Mouse (Mus musculus) forebrain, embryonic 15.5 days (tissue): Measurements from ENCODE around the gene Efcab6. TPM values are rescaled to one million over a fixed set of nuclear protein-coding genes. Genes with fewer than 3 reads are reported as not detected.

ENCODE experiments used
- ATAC-seq: fragments of 200-750 bp; cut with Nextera tagmentation; replicated peaks from 2 replicates; pipeline ENCODE4 v1.8.0; 2017; ENCODE audit warnings: mild to moderate bottlenecking, moderate TSS enrichment, moderate library complexity
- H3K27ac ChIP-seq: fragments of 300-500 bp; sonication (generic); replicated peaks from 2 replicates; pipeline ENCODE4 v1.5.1; 2015; ENCODE audit warnings: mild to moderate bottlenecking, inconsistent platforms
- H3K27me3 ChIP-seq: fragments of 300-500 bp; sonication (generic); 2 replicates; pipeline ENCODE4 v1.6.1; 2015; ENCODE audit warnings: inconsistent platforms
- H3K36me3 ChIP-seq: fragments of 300-500 bp; sonication (generic); 2 replicates; pipeline ENCODE4 v1.6.1; 2015; ENCODE audit warnings: mild to moderate bottlenecking, inconsistent platforms
- H3K4me1 ChIP-seq: fragments of 300-500 bp; sonication (generic); 2 replicates; pipeline ENCODE4 v1.6.1; 2015; ENCODE audit warnings: inconsistent platforms
- H3K4me2 ChIP-seq: fragments of 300-500 bp; sonication (generic); replicated peaks from 2 replicates; pipeline ENCODE4 v1.6.1; 2015; ENCODE audit warnings: mild to moderate bottlenecking, inconsistent platforms
- H3K4me3 ChIP-seq: fragments of 300-500 bp; sonication (generic); 2 replicates; pipeline ENCODE4 v1.5.1; 2015; ENCODE audit warnings: mild to moderate bottlenecking, inconsistent platforms
- H3K9ac ChIP-seq: fragments of 300-500 bp; sonication (generic); replicated peaks from 2 replicates; pipeline ENCODE4 v1.6.1; 2015; ENCODE audit warnings: mild to moderate bottlenecking, inconsistent platforms
- H3K9me3 ChIP-seq: fragments of 300-500 bp; sonication (generic); 2 replicates; pipeline ENCODE4 v1.6.1; 2016; ENCODE audit warnings: inconsistent platforms
- WGBS: fragments of 180-500 bp; shearing (Covaris S2); methylation state at CpG from one replicate; pipeline ENCODE4 v1.1.7; 2015; ENCODE audit warnings: mixed read lengths; 5-methylcytosine and 5-hydroxymethylcytosine counted together
- polyA plus RNA-seq: library from polyadenylated mRNA; unstranded; fragments of >200 nt; fragmentation: Nextera tagmentation; extraction: Ambion mirVana; gene quantifications from 2 replicates; pipeline ENCODE4 v1.2.1, GENCODE M21; 2015

The Efcab6 gene
- polyA plus RNA-seq, 1 experiment from 2014 or later, result 4.3 TPM

DNA sequence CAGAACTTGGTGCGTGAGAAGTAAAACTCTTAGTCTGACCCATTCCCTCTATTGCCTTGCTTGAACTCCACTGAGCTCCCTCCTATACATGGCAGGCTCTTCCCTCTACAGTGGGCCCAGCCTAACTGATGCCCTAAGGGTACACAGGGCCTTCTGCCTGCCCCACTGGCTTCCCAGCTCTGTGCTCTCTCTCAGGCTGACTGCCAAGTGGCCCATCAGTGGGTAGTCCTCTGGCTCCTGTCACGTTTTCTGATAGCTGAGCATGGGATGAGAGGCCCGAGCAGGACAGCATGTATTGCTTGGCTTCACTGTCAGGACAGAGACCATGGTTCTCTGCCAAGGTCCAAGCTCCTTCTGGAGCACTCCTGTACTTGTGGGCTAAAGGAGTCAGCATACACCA lies 106.8 kb downstream of the Efcab6 start:
- H3K27me3 ChIP-seq, result no peaks in the 10 kb centered on the region
- 60% methylated on average over 3 of the region's 3 CpGs for WGBS
- H3K9ac ChIP-seq, result no peak overlapping the region
- H3K4me1 ChIP-seq, result peaks cover 25% of the 10 kb centered on the region
- no peak overlapping the region for H3K27ac ChIP-seq
- H3K4me2 ChIP-seq, result no peak overlapping the region
- H3K9me3 ChIP-seq, result no peaks in the 10 kb centered on the region
- ATAC-seq, result no peak
- no peak overlapping the region for H3K4me3 ChIP-seq
- H3K36me3 ChIP-seq, result no peaks in the 10 kb centered on the region

DNA sequence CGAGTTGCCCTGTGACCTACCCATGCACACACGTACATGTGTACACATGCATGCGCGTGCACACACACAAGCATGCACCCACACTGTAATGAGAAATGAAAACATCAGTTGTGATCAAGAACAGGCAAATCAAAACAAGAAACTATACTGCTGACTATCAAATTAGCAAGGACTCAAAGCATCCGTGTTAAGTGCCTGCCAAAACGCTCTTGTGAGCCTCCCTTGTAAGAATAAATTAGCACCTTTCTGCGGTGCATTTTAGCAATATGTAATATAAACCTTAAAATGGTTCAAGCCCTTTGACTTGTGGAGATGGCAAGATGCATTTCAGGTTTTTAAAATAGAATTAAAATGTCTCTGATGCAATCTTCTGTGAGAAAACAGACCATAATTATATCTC lies 108.2 kb downstream of the Efcab6 start:
- no peak overlapping the region for H3K4me2 ChIP-seq
- ATAC-seq, result no peak
- H3K36me3 ChIP-seq, result no peaks in the 10 kb centered on the region
- 63% methylated on average over 7 of the region's 7 CpGs for WGBS
- no peak overlapping the region for H3K4me3 ChIP-seq
- H3K9ac ChIP-seq, result no peak overlapping the region
- peaks cover 20% of the 10 kb centered on the region; the same call in 1 of the 2 replicates for H3K4me1 ChIP-seq
- no peaks in the 10 kb centered on the region for H3K9me3 ChIP-seq
- peak overlapping the region; percentile 35; the same call in 1 of the 2 replicates for H3K27ac ChIP-seq
- no peaks in the 10 kb centered on the region for H3K27me3 ChIP-seq

DNA sequence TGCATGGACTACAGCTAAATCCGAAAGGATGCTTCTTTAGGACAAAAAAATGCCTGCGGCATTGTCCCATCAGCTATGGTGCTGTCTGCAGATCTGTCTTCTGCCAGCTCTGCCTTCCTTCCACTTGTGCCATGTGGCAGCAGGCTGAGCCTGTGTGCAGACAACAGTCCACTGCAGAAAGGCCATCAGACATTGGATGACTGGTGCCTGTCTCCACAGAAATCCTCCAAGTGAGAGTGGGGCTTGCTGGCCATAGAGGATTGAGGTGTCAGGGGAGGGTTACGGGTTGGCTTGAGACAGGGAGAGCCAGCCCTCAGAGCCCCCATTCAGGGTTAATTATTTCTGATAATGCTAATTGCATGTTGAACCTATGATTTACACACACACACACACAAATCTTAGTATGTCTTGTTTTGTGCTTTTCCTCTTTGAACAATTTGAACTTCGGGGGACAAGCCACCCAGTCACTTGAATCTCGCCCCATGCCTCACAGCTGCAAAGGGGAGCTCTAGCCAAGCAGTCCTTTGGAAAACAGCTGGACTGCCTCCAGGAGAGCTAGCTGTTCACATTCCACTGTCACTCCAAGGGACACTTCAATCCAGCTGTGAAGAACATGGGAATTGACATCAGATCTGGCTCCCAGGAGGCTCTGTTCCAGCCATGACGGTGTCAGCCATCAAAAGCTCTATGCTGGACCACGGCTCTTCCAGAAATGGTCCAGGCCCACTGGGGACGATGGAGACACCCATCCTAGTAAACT lies 109.1 kb downstream of the Efcab6 start:
- Histone ChIP-seq H3K36me3 (no peaks in the 10 kb centered on the region), H3K9ac (no peak overlapping the region), H3K4me1 (peaks cover 20% of the 10 kb centered on the region; the same call in 1 of the 2 replicates), H3K27ac (peak overlapping the region; percentile 35; the same call in 1 of the 2 replicates), H3K4me3 (no peak overlapping the region), H3K27me3 (no peaks in the 10 kb centered on the region), H3K9me3 (no peaks in the 10 kb centered on the region), H3K4me2 (no peak overlapping the region)
- ATAC-seq, result no peak
- 85% methylated on average over 8 of the region's 8 CpGs for WGBS

DNA sequence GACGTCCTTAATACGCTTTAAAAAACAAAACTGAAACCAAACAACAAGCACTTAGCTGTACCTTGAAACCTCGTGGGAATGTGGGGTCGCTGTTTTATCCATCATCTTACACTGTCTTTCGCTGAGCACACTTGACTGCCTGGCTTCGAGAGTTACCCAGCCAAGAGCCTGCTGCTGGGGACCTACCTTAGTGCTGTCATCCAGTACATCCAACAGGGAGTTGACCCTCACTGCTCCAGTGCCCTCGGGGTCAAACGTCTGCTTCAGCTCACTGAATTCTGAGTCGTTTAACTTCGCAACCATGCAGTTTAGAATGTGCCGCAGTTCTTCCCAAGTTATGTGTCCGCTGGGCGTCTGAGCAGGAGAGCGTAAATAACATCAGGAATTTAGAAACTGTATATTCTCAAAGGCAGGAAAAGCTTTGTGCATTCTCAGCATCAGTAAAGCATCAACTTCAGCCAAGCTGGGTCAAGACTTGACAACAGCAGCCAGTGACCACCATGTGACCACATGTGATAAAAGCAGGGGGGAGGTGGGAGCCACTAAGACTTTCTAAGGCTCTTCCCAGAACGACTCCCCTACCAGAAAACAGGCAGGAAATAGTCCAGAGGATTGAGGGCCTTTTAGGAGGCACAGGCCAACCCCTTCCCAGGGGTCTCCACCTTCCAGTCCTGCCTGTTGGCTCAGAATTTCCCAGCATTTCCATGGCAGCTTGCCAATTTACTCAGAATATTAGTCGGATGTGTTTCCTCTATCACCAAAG lies 115.3 kb downstream of the Efcab6 start:
- Histone ChIP-seq H3K27ac (no peak overlapping the region), H3K27me3 (no peaks in the 10 kb centered on the region), H3K4me2 (no peak overlapping the region), H3K36me3 (no peaks in the 10 kb centered on the region), H3K4me1 (no peaks in the 10 kb centered on the region), H3K9ac (no peak overlapping the region), H3K4me3 (no peak overlapping the region), H3K9me3 (no peaks in the 10 kb centered on the region)
- WGBS, result 64% methylated on average over 16 of the region's 16 CpGs
- no peak for ATAC-seq

DNA sequence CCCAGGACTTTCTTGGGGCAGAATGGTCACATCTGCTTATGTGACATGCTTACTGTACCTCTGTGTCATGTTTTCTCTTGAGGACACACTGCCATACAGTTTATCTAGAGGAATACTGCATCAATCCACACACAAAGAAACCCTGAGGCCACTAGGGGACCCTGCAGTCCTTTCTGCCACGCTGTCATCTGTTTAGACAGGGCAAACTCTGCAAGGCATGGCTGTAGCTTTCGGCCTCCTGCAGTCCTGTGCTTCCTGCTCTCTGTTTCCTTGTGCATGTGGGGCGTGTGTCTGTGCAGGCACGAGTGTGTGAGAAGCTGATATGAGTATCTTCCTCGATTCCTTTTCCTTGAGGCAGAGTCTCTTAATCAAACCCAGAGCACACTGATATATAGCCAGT lies 125.5 kb downstream of the Efcab6 start:
- H3K4me3 ChIP-seq, result no peak overlapping the region
- H3K27me3 ChIP-seq, result no peaks in the 10 kb centered on the region
- H3K4me2 ChIP-seq, result no peak overlapping the region
- H3K9ac ChIP-seq, result no peak overlapping the region
- no peaks in the 10 kb centered on the region for H3K9me3 ChIP-seq
- H3K27ac ChIP-seq, result no peak overlapping the region
- 56% methylated on average over 5 of the region's 5 CpGs for WGBS
- no peak for ATAC-seq
- H3K4me1 ChIP-seq, result peaks cover 7% of the 10 kb centered on the region; the same call in 1 of the 2 replicates
- H3K36me3 ChIP-seq, result no peaks in the 10 kb centered on the region

DNA sequence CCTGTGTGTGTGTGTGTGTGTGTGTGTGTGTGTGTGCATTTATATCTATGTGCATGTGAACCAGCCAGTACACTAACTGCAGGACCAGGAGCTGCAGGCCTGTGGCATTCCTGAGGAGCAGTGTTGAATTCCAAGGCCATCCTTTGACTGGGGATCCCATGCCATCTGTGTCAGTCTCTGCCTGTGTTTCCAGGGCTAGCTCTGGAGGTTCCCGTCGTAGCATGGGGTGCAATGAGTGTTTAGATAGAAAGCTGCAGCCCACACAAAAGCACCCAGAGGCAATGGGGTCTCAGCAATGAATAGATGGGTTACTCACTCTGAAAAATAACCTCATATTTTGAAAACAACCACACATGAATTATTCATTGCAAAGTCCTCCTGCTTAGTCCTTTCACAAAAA lies 126.7 kb downstream of the Efcab6 start:
- ATAC-seq, result no peak
- no peaks in the 10 kb centered on the region for H3K36me3 ChIP-seq
- H3K4me2 ChIP-seq, result no peak overlapping the region
- no peak overlapping the region for H3K9ac ChIP-seq
- H3K4me1 ChIP-seq, result peaks cover 7% of the 10 kb centered on the region; the same call in 1 of the 2 replicates
- H3K27ac ChIP-seq, result peak overlapping the region; percentile 40; the same call in 1 of the 2 replicates
- 42% methylated on average over 2 of the region's 2 CpGs for WGBS
- no peak overlapping the region for H3K4me3 ChIP-seq
- no peaks in the 10 kb centered on the region for H3K27me3 ChIP-seq
- H3K9me3 ChIP-seq, result no peaks in the 10 kb centered on the region

DNA sequence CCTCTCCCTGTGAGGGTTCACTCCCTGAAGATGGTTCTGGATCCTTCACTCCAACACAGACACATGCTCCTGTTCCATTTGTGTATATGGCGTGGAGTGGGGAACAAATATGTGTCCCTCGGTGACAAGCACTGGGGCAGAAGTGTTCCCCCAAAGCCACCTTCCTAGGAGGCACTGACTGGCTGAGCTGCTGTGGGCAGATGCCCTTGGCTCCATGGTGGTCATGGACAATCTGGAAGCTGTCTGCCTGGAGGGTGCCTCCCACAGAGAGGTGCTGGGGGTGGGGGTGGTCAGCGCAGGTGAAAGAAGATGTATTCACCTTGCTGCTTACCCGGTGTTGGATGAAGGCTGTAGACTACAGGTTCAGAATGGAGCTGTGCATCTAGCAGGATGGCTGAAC lies 128.7 kb downstream of the Efcab6 start:
- Histone ChIP-seq H3K4me1 (peaks cover 7% of the 10 kb centered on the region; the same call in 1 of the 2 replicates), H3K9ac (no peak overlapping the region), H3K4me3 (no peak overlapping the region), H3K27me3 (no peaks in the 10 kb centered on the region), H3K4me2 (no peak overlapping the region), H3K9me3 (no peaks in the 10 kb centered on the region), H3K27ac (no peak overlapping the region), H3K36me3 (no peaks in the 10 kb centered on the region)
- 94% methylated on average over 4 of the region's 4 CpGs for WGBS
- no peak for ATAC-seq

DNA sequence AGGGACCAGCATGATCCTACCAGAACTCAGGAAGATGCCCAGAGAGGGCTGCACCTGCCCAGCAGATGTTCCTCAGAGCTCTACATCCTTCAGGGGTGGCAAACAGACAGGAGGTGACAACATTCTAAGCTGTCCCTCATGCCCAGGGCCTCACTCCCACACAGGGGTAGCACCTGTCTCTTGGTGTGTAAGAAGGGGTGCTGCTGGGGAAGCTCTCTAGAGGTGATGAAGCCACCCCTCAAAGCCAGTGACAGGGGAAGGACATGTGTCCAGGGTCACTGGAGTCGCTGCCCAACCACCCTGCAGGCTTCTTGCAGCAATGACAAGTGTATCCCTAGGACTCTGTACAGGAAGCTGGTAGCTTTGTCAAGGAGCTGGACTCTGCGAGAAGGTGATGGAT lies 130.4 kb downstream of the Efcab6 start:
- Histone ChIP-seq H3K4me2 (no peak overlapping the region), H3K4me1 (peaks cover 7% of the 10 kb centered on the region; the same call in 1 of the 2 replicates), H3K4me3 (no peak overlapping the region), H3K27ac (no peak overlapping the region), H3K9me3 (no peaks in the 10 kb centered on the region), H3K36me3 (no peaks in the 10 kb centered on the region), H3K27me3 (no peaks in the 10 kb centered on the region), H3K9ac (no peak overlapping the region)
- ATAC-seq, result no peak
- WGBS, result 95% methylated on average over 2 of the region's 2 CpGs

DNA sequence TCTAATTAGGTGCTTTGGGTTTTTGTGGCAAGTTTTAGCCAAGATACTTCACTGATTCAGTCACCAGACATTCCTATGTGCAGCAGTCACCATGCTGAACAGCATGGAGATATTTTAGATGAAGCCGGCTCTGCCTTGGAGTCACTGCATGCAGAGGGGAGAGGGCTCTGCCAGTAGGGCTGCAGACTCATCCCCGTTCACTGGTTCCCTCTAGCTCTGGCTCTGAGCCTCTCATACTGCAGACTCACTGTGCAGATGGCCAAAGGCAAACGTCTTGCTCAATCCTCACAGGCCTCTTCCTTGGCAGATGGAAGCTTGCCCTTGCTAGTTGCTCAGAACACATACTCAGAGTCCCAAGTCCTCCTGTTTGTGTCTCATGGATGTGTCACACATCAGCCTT lies 139.8 kb downstream of the Efcab6 start:
- Histone ChIP-seq H3K9me3 (no peaks in the 10 kb centered on the region), H3K4me1 (no peaks in the 10 kb centered on the region), H3K4me3 (no peak overlapping the region), H3K36me3 (no peaks in the 10 kb centered on the region), H3K4me2 (no peak overlapping the region), H3K27me3 (no peaks in the 10 kb centered on the region), H3K27ac (no peak overlapping the region), H3K9ac (no peak overlapping the region)
- 39% methylated on average over 3 of the region's 3 CpGs for WGBS
- ATAC-seq, result no peak

DNA sequence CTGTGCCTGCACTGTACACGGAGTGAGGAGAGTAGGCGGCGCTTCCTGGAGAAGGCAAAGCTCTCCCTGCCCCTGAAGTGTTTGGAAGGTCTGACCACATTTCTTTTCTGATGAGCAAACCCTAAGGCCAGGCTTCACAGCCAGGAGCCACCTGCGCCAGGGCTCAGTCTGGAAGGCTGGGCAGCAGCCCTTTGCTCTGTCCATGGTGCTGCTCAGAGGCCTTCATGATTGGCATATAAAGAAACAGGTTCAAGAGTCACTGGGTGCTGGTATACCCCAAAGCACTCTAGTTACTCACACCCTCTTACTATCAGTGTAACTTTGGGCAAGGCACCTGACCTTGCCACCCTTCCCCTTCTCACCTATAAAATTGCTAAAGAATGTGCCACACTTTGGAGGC lies 140.5 kb downstream of the Efcab6 start:
- Histone ChIP-seq H3K36me3 (no peaks in the 10 kb centered on the region), H3K4me2 (no peak overlapping the region), H3K27me3 (no peaks in the 10 kb centered on the region), H3K4me1 (no peaks in the 10 kb centered on the region), H3K4me3 (no peak overlapping the region), H3K9me3 (no peaks in the 10 kb centered on the region), H3K27ac (no peak overlapping the region), H3K9ac (no peak overlapping the region)
- no peak for ATAC-seq
- WGBS, result 30% methylated on average over 4 of the region's 4 CpGs

DNA sequence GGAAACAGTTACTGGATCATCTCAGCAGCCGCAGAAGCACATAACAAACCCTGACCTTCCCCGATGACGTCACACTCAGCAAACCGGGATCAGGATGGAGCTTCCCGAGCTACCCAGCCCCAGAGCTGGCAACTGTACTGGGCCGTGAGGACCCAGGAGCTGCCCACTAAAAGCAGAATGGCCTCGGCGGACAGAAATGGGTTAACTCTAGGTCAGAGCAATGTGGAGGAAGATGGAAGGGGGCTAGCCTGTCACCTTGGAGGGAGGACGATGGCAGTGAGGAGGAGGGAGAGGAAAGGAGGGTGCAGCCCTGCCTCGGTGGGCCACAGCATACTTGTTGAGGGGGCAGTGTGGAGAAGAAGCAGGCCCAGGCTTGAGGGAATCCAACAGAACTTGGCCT lies 149.8 kb downstream of the Efcab6 start:
- no peak overlapping the region for H3K9ac ChIP-seq
- no peaks in the 10 kb centered on the region for H3K27me3 ChIP-seq
- H3K9me3 ChIP-seq, result no peaks in the 10 kb centered on the region
- no peak for ATAC-seq
- WGBS, result 89% methylated on average over 10 of the region's 10 CpGs
- no peak overlapping the region for H3K4me3 ChIP-seq
- no peak overlapping the region for H3K4me2 ChIP-seq
- H3K4me1 ChIP-seq, result no peaks in the 10 kb centered on the region
- no peak overlapping the region for H3K27ac ChIP-seq
- H3K36me3 ChIP-seq, result no peaks in the 10 kb centered on the region

DNA sequence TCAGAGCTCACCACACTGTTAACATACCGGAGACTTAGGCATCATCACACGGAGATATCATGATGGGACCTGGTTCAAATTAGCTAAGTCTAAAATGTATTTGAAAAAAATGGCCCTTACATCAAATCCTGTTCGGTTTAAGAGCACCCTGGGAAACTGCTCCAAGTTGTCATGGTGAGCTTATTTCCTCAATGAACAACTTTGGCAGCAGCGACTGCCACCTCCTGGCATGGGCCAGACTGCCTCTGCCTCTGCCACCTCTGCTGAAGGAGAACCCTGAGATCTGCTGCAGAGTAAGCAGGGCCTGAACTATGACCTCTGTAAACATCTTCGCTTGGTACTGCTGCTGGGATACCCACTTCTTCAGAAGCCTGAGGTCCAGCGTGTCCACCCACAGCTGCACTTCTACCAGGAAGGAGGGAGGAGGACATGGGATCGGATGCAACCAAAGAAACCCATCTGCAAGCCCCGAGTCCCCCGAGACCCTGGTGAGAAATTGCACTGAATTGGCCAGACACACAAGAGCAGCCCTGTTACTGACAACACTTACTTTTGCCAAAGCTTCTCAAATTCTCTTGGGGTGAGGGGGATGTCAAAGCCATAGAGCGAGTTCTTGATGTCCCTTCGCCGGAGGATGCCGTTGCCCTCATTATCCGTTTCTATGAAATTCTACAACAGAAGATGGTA lies 152.0 kb downstream of the Efcab6 start:
- Histone ChIP-seq H3K27ac (no peak overlapping the region), H3K27me3 (no peaks in the 10 kb centered on the region), H3K9ac (no peak overlapping the region), H3K36me3 (no peaks in the 10 kb centered on the region), H3K4me3 (no peak overlapping the region), H3K4me1 (no peaks in the 10 kb centered on the region), H3K4me2 (no peak overlapping the region), H3K9me3 (no peaks in the 10 kb centered on the region)
- no peak for ATAC-seq
- 86% methylated on average over 14 of the region's 14 CpGs for WGBS
